Mouse (Mus musculus): ENCODE data around the gene Egf. TPM values are rescaled to one million over a fixed set of nuclear protein-coding genes. Genes with fewer than 3 reads are reported as not detected.

The Egf gene
- polyA plus RNA-seq, 1 experiment from 2014 or later: 1.7 TPM

Small RNA genes within 50 kb of the gene (microRNA-seq; reads per million reads assigned to microRNA genes)
- not detected for gene Gm24515

Other genes with a start within 250 kb of the Egf start
- 39.0 and 47.1 TPM in 2 replicates for gene Elovl6, start 223.0 kb downstream of the Egf start, polyA plus RNA-seq (2014; fragmentation: Nextera tagmentation; extraction: Ambion mirVana)
- gene Lrit3, start 48.7 kb upstream of the Egf start, polyA plus RNA-seq (2014; fragmentation: Nextera tagmentation; extraction: Ambion mirVana): not detected in 2 replicates
- not detected in 2 replicates for gene Rrh, start 67.3 kb upstream of the Egf start, polyA plus RNA-seq (2014; fragmentation: Nextera tagmentation; extraction: Ambion mirVana)
- gene Gar1, start 76.1 kb upstream of the Egf start, polyA plus RNA-seq (2014; fragmentation: Nextera tagmentation; extraction: Ambion mirVana): 39.1 and 50.2 TPM in 2 replicates
- 0.15 TPM in 1 of 2 replicates, not detected in the other for gene Cfi, start 80.6 kb upstream of the Egf start, polyA plus RNA-seq (2014; fragmentation: Nextera tagmentation; extraction: Ambion mirVana)
- gene Pla2g12a, start 123.3 kb upstream of the Egf start, polyA plus RNA-seq (2014; fragmentation: Nextera tagmentation; extraction: Ambion mirVana): 20.9 and 22.9 TPM in 2 replicates
- gene Casp6, start 146.1 kb upstream of the Egf start, polyA plus RNA-seq (2014; fragmentation: Nextera tagmentation; extraction: Ambion mirVana): 58.5 and 60.4 TPM in 2 replicates
- gene Mcub, start 214.9 kb upstream of the Egf start, polyA plus RNA-seq (2014; fragmentation: Nextera tagmentation; extraction: Ambion mirVana): 1.0 and 1.5 TPM in 2 replicates